Mouse (Mus musculus) fibroblast of lung, adult 2 months (primary cell): Measurements from ENCODE around the gene Sepsecs.

Experiments used
- DNase-seq: peaks from one replicate; pipeline ENCODE4 v3.0.0-alpha.2; 2011; ENCODE audit warnings: low read depth

The Sepsecs gene

DNA sequence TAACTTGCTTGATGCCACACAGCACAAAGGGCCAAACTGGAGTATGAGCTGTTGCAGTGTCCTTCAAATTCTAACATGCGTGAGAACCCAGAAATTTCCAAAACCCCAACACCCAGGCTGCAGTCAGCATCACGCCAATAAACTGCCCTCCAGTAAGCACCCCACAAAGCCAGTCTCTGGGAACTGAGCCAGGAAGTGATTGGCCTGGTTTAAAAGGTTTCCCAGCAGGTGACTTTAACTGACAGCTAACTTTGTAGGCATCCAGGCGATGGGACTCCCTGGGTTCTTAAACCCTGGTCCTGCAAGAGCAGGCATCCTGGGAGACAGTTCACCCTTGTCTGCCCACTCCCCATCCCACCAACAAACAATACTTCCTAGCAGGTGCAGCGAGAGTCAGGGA, 59.2 kb downstream of the Sepsecs start:
- no peak for DNase-seq

DNA sequence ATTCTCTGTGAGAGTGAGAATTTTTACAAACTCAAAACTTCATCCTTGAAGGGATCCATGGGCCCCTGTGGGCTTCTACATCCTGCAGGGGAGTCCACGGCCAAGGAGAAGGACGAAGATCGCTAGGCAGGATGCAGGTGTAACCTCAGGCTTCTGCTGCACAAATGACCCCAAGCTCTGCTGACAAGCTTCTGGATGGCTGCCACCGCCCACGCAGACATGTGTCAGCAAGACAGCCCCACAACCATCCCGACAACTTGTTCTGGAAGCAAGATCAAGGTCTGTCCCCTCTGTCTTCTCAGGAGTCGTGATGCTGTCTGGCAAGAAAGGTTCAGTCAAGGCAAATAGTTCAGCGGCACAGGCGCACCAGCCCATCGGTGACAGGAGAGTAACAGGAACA, 59.8 kb downstream of the Sepsecs start:
- no peak for DNase-seq

DNA sequence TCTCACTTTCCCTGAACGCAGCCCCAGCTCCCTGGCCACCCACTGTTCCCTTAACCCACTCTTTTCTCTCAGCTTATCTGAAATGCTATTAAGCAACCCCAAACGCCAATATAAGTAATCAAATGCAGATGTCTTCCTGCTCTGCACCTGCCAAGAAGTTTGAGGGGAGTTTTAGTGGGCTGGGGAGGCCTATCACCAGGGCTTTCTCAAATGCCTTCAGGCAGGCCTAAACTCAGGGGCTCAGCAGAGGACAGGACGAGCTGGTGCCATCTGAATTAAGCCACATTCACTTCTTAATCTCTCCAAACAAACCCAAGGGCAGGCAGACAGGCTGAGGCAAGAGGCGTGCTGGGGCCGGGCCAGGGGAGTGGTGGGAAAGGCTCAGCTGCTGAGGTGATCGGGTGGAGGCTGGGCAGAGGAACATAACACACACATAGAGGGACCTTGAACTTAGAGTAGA, 64.9 kb downstream of the Sepsecs start:
- DNase-seq = no peak

DNA sequence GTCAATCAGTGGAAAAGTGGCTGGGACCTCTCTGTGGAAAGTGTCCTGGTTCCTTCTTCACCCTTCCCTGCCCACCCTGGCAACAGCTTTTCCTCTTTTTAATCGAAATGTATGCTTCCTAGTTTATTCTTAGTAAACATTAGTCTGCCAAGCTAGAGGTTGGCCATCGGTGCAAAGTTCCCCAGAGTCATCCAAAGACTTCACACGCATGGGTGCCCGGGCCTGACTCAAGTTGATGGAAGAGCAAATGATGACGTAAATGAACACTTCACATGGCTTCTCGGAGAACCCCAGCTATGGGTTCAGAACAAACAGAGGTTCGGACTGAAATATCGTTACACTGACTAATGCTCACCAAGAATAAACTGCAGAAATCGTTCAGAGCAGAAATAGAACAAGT, 78.9 kb downstream of the Sepsecs start:
- no peak for DNase-seq
